Mouse (Mus musculus) kidney, adult 11 months (tissue): Measurements from ENCODE around the gene Zfp710.
"Not testable (repeated sequence)": the region's sequence is repeated elsewhere in the genome, so short reads cannot be mapped to it uniquely, and the experiment has no call there.

Source experiments
- DNase-seq: peaks from one replicate; pipeline ENCODE4 v3.0.0; 2022

The Zfp710 gene

GRCm38 (mm10) chr7:80026990-80027635, 2.5 kb downstream of the Zfp710 start:
- DNase-seq: peak; percentile 76

GRCm38 (mm10) chr7:80027636-80028417, 3.2 kb downstream of the Zfp710 start:
- DNase-seq: peak; percentile 63

GRCm38 (mm10) chr7:80028418-80028720, 3.8 kb downstream of the Zfp710 start:
- peak; percentile 73 for DNase-seq

- DNase-seq: no peak
These were observed 5.4 kb downstream of the Zfp710 start for GRCm38 (mm10) chr7:80030009-80030408.

GRCm38 (mm10) chr7:80030486-80030885, 5.9 kb downstream of the Zfp710 start:
- no peak for DNase-seq

GRCm38 (mm10) chr7:80030987-80031386, 6.4 kb downstream of the Zfp710 start:
- no peak for DNase-seq

GRCm38 (mm10) chr7:80031478-80031877, 6.9 kb downstream of the Zfp710 start:
- no peak for DNase-seq

- no peak for DNase-seq
These were observed 7.8 kb downstream of the Zfp710 start for GRCm38 (mm10) chr7:80032216-80033052.

- no peak for DNase-seq
These were observed 8.6 kb downstream of the Zfp710 start for GRCm38 (mm10) chr7:80033064-80033717.

GRCm38 (mm10) chr7:80033771-80034170, 9.2 kb downstream of the Zfp710 start:
- DNase-seq: no peak

GRCm38 (mm10) chr7:80035086-80035485, 10.5 kb downstream of the Zfp710 start:
- DNase-seq: no peak

GRCm38 (mm10) chr7:80035748-80036147, 11.1 kb downstream of the Zfp710 start:
- DNase-seq: peak; percentile 82

- DNase-seq: no peak
These were observed 15.1 kb downstream of the Zfp710 start for GRCm38 (mm10) chr7:80039699-80040098.

GRCm38 (mm10) chr7:80044170-80044569, 19.6 kb downstream of the Zfp710 start:
- peak; percentile 69 for DNase-seq

- DNase-seq: no peak
These were observed 22.4 kb downstream of the Zfp710 start for GRCm38 (mm10) chr7:80047041-80047440.

- DNase-seq: no peak
These were observed 25.1 kb downstream of the Zfp710 start for GRCm38 (mm10) chr7:80049746-80050145.

GRCm38 (mm10) chr7:80050382-80050781, 25.8 kb downstream of the Zfp710 start:
- not testable (repeated sequence) for DNase-seq

- DNase-seq: no peak
These were observed 27.2 kb downstream of the Zfp710 start for GRCm38 (mm10) chr7:80051835-80052234.

GRCm38 (mm10) chr7:80052261-80052660, 27.6 kb downstream of the Zfp710 start:
- DNase-seq: peak; percentile 66

GRCm38 (mm10) chr7:80053147-80053546, 28.5 kb downstream of the Zfp710 start:
- DNase-seq: peak; percentile 75

GRCm38 (mm10) chr7:80055781-80056180, 31.2 kb downstream of the Zfp710 start:
- DNase-seq: no peak

GRCm38 (mm10) chr7:80057002-80057691, 32.5 kb downstream of the Zfp710 start:
- DNase-seq: peak; percentile 87
